Mouse (Mus musculus) limb, embryonic 10.5 days (tissue): ENCODE measurements around the gene Plk1. TPM values are rescaled to one million over a fixed set of nuclear protein-coding genes. Genes with fewer than 3 reads are reported as not detected.

ENCODE experiments used
- DNase-seq: peaks from one replicate; pipeline ENCODE4 v3.0.0-alpha.2; 2017; ENCODE audit warnings: low spot score
- H3K27ac ChIP-seq: fragments of 300-500 bp; sonication (generic); 2 replicates; pipeline ENCODE4 v1.5.1; 2016; ENCODE audit warnings: mild to moderate bottlenecking
- H3K27me3 ChIP-seq: fragments of 300-500 bp; sonication (generic); 2 replicates; pipeline ENCODE4 v1.6.1; 2016; ENCODE audit warnings: low read depth, mild to moderate bottlenecking; ENCODE audit not compliant: poor library complexity, severe bottlenecking
- H3K36me3 ChIP-seq: fragments of 300-500 bp; sonication (generic); 2 replicates; pipeline ENCODE4 v1.6.1; 2016; ENCODE audit warnings: mild to moderate bottlenecking, moderate library complexity
- H3K4me1 ChIP-seq: fragments of 300-500 bp; sonication (generic); 2 replicates; pipeline ENCODE4 v1.6.1; 2016
- H3K4me3 ChIP-seq: fragments of 300-500 bp; sonication (generic); 2 replicates; pipeline ENCODE4 v1.5.1; 2016; ENCODE audit warnings: mild to moderate bottlenecking, moderate library complexity
- H3K9me3 ChIP-seq: fragments of 300-500 bp; sonication (generic); replicated peaks from 2 replicates; pipeline ENCODE4 v1.6.1; 2016; ENCODE audit warnings: mild to moderate bottlenecking
- WGBS: fragments of 180-500 bp; shearing (Covaris S2); methylation state at CpG from one replicate; pipeline ENCODE4 v1.1.7; 2016; 5-methylcytosine and 5-hydroxymethylcytosine counted together
- polyA plus RNA-seq: library from polyadenylated mRNA; unstranded; fragments of >200 nt; fragmentation: Nextera tagmentation; extraction: Ambion mirVana; gene quantifications from 2 replicates; pipeline ENCODE4 v1.2.1, GENCODE M21; 2016

Plk1 gene
- polyA plus RNA-seq, 1 experiment from 2014 or later: 248 TPM

GRCm38 (mm10) chr7:122160037-122160436, 798 bp downstream of the Plk1 start:
- H3K4me1 ChIP-seq: peaks cover 35% of the 10 kb centered on the region
- no peaks in the 10 kb centered on the region for H3K9me3 ChIP-seq
- peaks cover 46% of the 10 kb centered on the region for H3K36me3 ChIP-seq
- H3K27me3 ChIP-seq: no peaks in the 10 kb centered on the region
- WGBS: under 1% methylated on average over 12 of the region's 12 CpGs
- peak overlapping the region; percentile 91 for H3K27ac ChIP-seq
- peak; percentile 63 for DNase-seq
- peak overlapping the region; percentile 82 for H3K4me3 ChIP-seq

- 93% methylated on average over 8 of the region's 8 CpGs for WGBS
- Histone ChIP-seq H3K27me3 (no peaks in the 10 kb centered on the region), H3K36me3 (peaks cover 84% of the 10 kb centered on the region), H3K9me3 (no peaks in the 10 kb centered on the region), H3K27ac (no peak overlapping the region), H3K4me3 (no peak overlapping the region), H3K4me1 (peaks cover 19% of the 10 kb centered on the region)
- no peak for DNase-seq
These were observed 4.5 kb downstream of the Plk1 start for GRCm38 (mm10) chr7:122163766-122164165.

GRCm38 (mm10) chr7:122167203-122167602, 8.0 kb downstream of the Plk1 start:
- 95% methylated on average over 7 of the region's 7 CpGs for WGBS
- H3K36me3 ChIP-seq: peaks cover 95% of the 10 kb centered on the region
- no peak for DNase-seq
- no peaks in the 10 kb centered on the region for H3K27me3 ChIP-seq
- no peak overlapping the region for H3K4me3 ChIP-seq
- no peaks in the 10 kb centered on the region for H3K4me1 ChIP-seq
- no peaks in the 10 kb centered on the region for H3K9me3 ChIP-seq
- no peak overlapping the region for H3K27ac ChIP-seq

- Histone ChIP-seq H3K4me1 (no peaks in the 10 kb centered on the region), H3K4me3 (no peak overlapping the region), H3K9me3 (no peaks in the 10 kb centered on the region), H3K27ac (no peak overlapping the region), H3K36me3 (peaks cover 60% of the 10 kb centered on the region), H3K27me3 (no peaks in the 10 kb centered on the region)
- no peak for DNase-seq
- 88% methylated on average over 6 of the region's 6 CpGs for WGBS
These were observed 11.5 kb downstream of the Plk1 start for GRCm38 (mm10) chr7:122170705-122171104.

GRCm38 (mm10) chr7:122171613-122172012, 12.4 kb downstream of the Plk1 start:
- Histone ChIP-seq H3K27me3 (no peaks in the 10 kb centered on the region), H3K36me3 (peaks cover 50% of the 10 kb centered on the region), H3K9me3 (no peaks in the 10 kb centered on the region), H3K27ac (no peak overlapping the region), H3K4me1 (no peaks in the 10 kb centered on the region), H3K4me3 (no peak overlapping the region)
- 81% methylated on average over 10 of the region's 10 CpGs for WGBS
- DNase-seq: no peak

GRCm38 (mm10) chr7:122180720-122181119, 21.5 kb downstream of the Plk1 start:
- Histone ChIP-seq H3K4me3 (no peak overlapping the region), H3K36me3 (no peaks in the 10 kb centered on the region), H3K27me3 (no peaks in the 10 kb centered on the region), H3K27ac (no peak overlapping the region), H3K4me1 (peaks cover under 1% of the 10 kb centered on the region), H3K9me3 (no peaks in the 10 kb centered on the region)
- no peak for DNase-seq
- 92% methylated on average over 7 of the region's 7 CpGs for WGBS

GRCm38 (mm10) chr7:122184569-122184968, 25.3 kb downstream of the Plk1 start:
- DNase-seq: no peak
- Histone ChIP-seq H3K4me1 (peaks cover 5% of the 10 kb centered on the region), H3K27ac (no peak overlapping the region), H3K27me3 (no peaks in the 10 kb centered on the region), H3K4me3 (no peak overlapping the region), H3K36me3 (no peaks in the 10 kb centered on the region), H3K9me3 (no peaks in the 10 kb centered on the region)
- WGBS: 74% methylated on average over 5 of the region's 5 CpGs

GRCm38 (mm10) chr7:122186043-122186442, 26.8 kb downstream of the Plk1 start, which contains the start of gene Ern2:
Gene Ern2 (minus strand): TSS chr7:122186207.
- H3K27ac ChIP-seq: no peak within 1 kb of the TSS
- DNase-seq: no peak
- 0 out of 2 replicates have a peak within 1 kb of the TSS, but pooled peaks have one; percentile 4 for H3K4me3 ChIP-seq
- H3K9me3 ChIP-seq: no peaks in the 10 kb centered on the region
- H3K36me3 ChIP-seq: no peaks in the 10 kb centered on the region
- 16% methylated on average over 16 of the region's 17 CpGs for WGBS
- H3K27me3 ChIP-seq: no peaks in the 10 kb centered on the region
- H3K4me1 ChIP-seq: peaks cover 5% of the 10 kb centered on the region

- Histone ChIP-seq H3K36me3 (no peaks in the 10 kb centered on the region), H3K4me3 (no peak overlapping the region), H3K27me3 (no peaks in the 10 kb centered on the region), H3K9me3 (no peaks in the 10 kb centered on the region), H3K4me1 (peaks cover 5% of the 10 kb centered on the region), H3K27ac (no peak overlapping the region)
- 31% methylated on average over 7 of the region's 7 CpGs for WGBS
- DNase-seq: peak; percentile 80
These were observed 30.2 kb downstream of the Plk1 start for GRCm38 (mm10) chr7:122189484-122189883.

GRCm38 (mm10) chr7:122191097-122191496, 31.9 kb downstream of the Plk1 start:
- no peak for DNase-seq
- WGBS: 59% methylated on average over 10 of the region's 10 CpGs

GRCm38 (mm10) chr7:122193919-122194318, 34.7 kb downstream of the Plk1 start:
- H3K36me3 ChIP-seq: no peaks in the 10 kb centered on the region

More at GRCm38 (mm10) chr7:122191097-122191496, 31.9 kb downstream of the Plk1 start:
- peaks cover under 1% of the 10 kb centered on the region for H3K4me1 ChIP-seq
- no peaks in the 10 kb centered on the region for H3K36me3 ChIP-seq
- no peaks in the 10 kb centered on the region for H3K27me3 ChIP-seq
- no peak overlapping the region for H3K4me3 ChIP-seq
- no peak overlapping the region for H3K27ac ChIP-seq
- no peaks in the 10 kb centered on the region for H3K9me3 ChIP-seq

GRCm38 (mm10) chr7:122196771-122197170, 37.5 kb downstream of the Plk1 start:
- Histone ChIP-seq H3K27me3 (no peaks in the 10 kb centered on the region), H3K36me3 (no peaks in the 10 kb centered on the region), H3K9me3 (no peaks in the 10 kb centered on the region), H3K27ac (no peak overlapping the region), H3K4me3 (no peak overlapping the region), H3K4me1 (no peaks in the 10 kb centered on the region)
- DNase-seq: no peak
- 83% methylated on average over 9 of the region's 9 CpGs for WGBS

More at GRCm38 (mm10) chr7:122193919-122194318, 34.7 kb downstream of the Plk1 start:
- Histone ChIP-seq H3K27me3 (no peaks in the 10 kb centered on the region), H3K9me3 (no peaks in the 10 kb centered on the region), H3K27ac (no peak overlapping the region), H3K4me3 (no peak overlapping the region), H3K4me1 (no peaks in the 10 kb centered on the region)
- no peak for DNase-seq

- peak; percentile 42 for DNase-seq
- no peaks in the 10 kb centered on the region for H3K4me1 ChIP-seq
- no peaks in the 10 kb centered on the region for H3K36me3 ChIP-seq
- H3K4me3 ChIP-seq: no peak overlapping the region
- no peaks in the 10 kb centered on the region for H3K27me3 ChIP-seq
- H3K9me3 ChIP-seq: no peaks in the 10 kb centered on the region
- no peak overlapping the region for H3K27ac ChIP-seq
- 34% methylated on average over 4 of the region's 4 CpGs for WGBS
These were observed 38.1 kb downstream of the Plk1 start for GRCm38 (mm10) chr7:122197306-122197705.

- 36% methylated on average over 5 of the region's 5 CpGs for WGBS
- no peak for DNase-seq
These were observed 40.1 kb downstream of the Plk1 start for GRCm38 (mm10) chr7:122199296-122199695.

More at GRCm38 (mm10) chr7:122199296-122199695, 40.1 kb downstream of the Plk1 start:
- Histone ChIP-seq H3K27ac (no peak overlapping the region), H3K36me3 (no peaks in the 10 kb centered on the region), H3K27me3 (no peaks in the 10 kb centered on the region), H3K4me1 (no peaks in the 10 kb centered on the region), H3K4me3 (no peak overlapping the region), H3K9me3 (no peaks in the 10 kb centered on the region)
